Mouse (Mus musculus) kidney, postnatal 0 days (tissue): ENCODE data around the gene Uhrf1bp1. TPM values are rescaled to one million over a fixed set of nuclear protein-coding genes. Genes with fewer than 3 reads are reported as not detected.
A peak's percentile ranks its signal among the peaks of the same experiment; 100 is the strongest.

ENCODE experiments used
- ATAC-seq: fragments of 200-750 bp; cut with Nextera tagmentation; replicated peaks from 2 replicates; pipeline ENCODE4 v1.8.0; 2017; ENCODE audit warnings: low read depth, moderate number of reproducible peaks, moderate TSS enrichment, moderate library complexity; ENCODE audit not compliant: low FRiP score
- DNase-seq: peaks from one replicate; pipeline ENCODE4 v3.0.0-alpha.2; 2016; ENCODE audit warnings: low spot score
- H3K27ac ChIP-seq: fragments of 300-500 bp; sonication (generic); 2 replicates; pipeline ENCODE4 v1.5.1; 2014; ENCODE audit warnings: mild to moderate bottlenecking
- H3K27me3 ChIP-seq: fragments of 300-500 bp; sonication (generic); 2 replicates; pipeline ENCODE4 v1.6.1; 2014; ENCODE audit warnings: low read length, mixed read lengths; ENCODE audit not compliant: insufficient read depth
- H3K36me3 ChIP-seq: fragments of 300-500 bp; sonication (generic); 2 replicates; pipeline ENCODE4 v1.6.1; 2014; ENCODE audit warnings: low read length, mixed read lengths; ENCODE audit not compliant: insufficient read depth
- H3K4me1 ChIP-seq: fragments of 300-500 bp; sonication (generic); replicated peaks from 2 replicates; pipeline ENCODE4 v1.6.1; 2014; ENCODE audit warnings: antibody characterized with exemption, low read length, mixed read lengths; ENCODE audit not compliant: insufficient read depth
- H3K4me2 ChIP-seq: fragments of 300-500 bp; sonication (generic); 2 replicates; pipeline ENCODE4 v1.6.1; 2014; ENCODE audit warnings: mild to moderate bottlenecking, low read length, moderate library complexity, mixed read lengths
- H3K4me3 ChIP-seq: fragments of 300-500 bp; sonication (generic); replicated peaks from 2 replicates; pipeline ENCODE4 v1.5.1; 2014; ENCODE audit warnings: low read depth, low read length
- H3K9ac ChIP-seq: fragments of 300-500 bp; sonication (generic); 2 replicates; pipeline ENCODE4 v1.6.1; 2014; ENCODE audit warnings: low read depth, low read length
- H3K9me3 ChIP-seq: fragments of 300-500 bp; sonication (generic); replicated peaks from 2 replicates; pipeline ENCODE4 v1.6.1; 2016; ENCODE audit warnings: low read length, inconsistent platforms, mixed read lengths
- CTCF ChIP-seq: IDR thresholded peaks from 2 replicates; pipeline ENCODE4 v1.5.1; 2016; ENCODE audit warnings: antibody characterized with exemption, low read depth, mild to moderate bottlenecking, moderate library complexity
- WGBS: fragments of 180-500 bp; shearing (Covaris S2); extraction: QIAGEN DNeasy Blood & Tissue Kit; methylation state at CpG from one replicate; pipeline ENCODE4 v1.1.7; 2014; 5-methylcytosine and 5-hydroxymethylcytosine counted together
- polyA plus RNA-seq: library from polyadenylated mRNA; unstranded; fragments of >200 nt; fragmentation: Nextera tagmentation; extraction: Ambion mirVana; gene quantifications from 2 replicates; pipeline ENCODE4 v1.2.1, GENCODE M21; 2015

Gene Uhrf1bp1
- polyA plus RNA-seq, 1 experiment from 2014 or later, result 3.4 TPM

DNA sequence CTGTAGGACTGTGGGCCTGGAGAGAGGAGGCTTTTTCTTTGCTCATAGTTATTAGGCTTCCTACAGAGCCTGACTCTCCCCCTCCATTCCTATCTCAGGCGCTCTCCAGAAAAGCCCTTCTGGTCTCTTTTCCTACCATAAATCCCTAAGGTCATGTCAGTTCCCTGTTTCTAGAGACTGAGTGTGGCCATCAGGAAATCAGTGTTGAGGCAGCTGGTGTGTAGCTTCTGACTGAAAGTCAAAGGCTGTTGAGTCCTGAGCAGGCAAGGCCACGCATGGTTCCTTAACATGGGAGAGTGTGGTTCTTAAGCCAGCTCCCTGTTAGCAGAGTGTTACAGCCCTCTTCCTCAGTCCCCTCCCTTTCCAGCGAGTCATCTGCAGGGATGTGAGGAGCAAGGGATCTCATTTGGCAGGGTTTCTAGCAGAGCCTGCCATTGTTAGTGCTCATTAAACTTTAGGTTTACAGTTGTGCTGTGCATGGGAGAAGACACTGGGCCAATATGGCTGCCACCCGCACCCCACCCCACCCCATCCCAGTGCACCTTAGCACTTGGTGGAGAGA, 80.9 kb downstream of the Uhrf1bp1 start:
- no peaks in the 10 kb centered on the region for H3K36me3 ChIP-seq
- 65% methylated on average over 4 of the region's 4 CpGs for WGBS
- no peak overlapping the region for H3K4me2 ChIP-seq
- TF ChIP-seq CTCF, result no peak
- DNase-seq (peak; percentile 61), ATAC-seq (no peak)
- peak overlapping the region; percentile 73 for H3K27ac ChIP-seq
- H3K4me3 ChIP-seq, result no peak overlapping the region
- no peak overlapping the region for H3K9ac ChIP-seq
- peaks cover 26% of the 10 kb centered on the region for H3K4me1 ChIP-seq
- H3K27me3 ChIP-seq, result no peaks in the 10 kb centered on the region
- H3K9me3 ChIP-seq, result no peaks in the 10 kb centered on the region

DNA sequence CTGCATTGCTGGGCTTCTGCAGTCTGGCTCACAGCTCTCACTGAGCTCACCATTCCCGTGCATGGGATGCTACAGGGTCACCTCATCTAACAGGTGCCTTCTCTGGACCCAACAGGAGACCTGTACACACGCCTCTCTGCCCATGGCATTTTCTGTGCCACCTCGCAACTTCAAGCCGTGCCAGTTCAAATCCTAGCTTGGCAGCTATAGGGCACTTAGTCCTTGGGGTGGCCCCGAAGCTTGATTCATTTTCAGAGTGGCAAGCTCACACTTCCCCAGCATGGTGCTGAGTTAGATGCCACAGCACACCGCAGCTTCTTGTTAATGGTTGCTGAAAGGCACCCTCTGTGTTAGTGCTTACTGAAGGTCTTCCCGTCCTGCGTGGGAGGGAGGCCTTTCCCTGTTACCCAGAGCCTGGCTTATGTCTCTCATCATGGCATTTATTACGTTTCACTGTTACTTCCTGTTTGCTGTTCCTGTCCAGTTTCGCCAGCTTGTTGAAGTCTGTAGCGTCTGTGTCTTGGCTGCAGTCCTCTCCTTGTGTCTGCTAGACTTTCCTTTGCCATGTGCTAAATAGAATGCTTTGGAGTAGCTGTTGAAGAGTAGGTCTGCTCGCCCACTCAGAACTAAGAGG, 82.0 kb downstream of the Uhrf1bp1 start:
- H3K4me1 ChIP-seq, result peaks cover 22% of the 10 kb centered on the region

DNA sequence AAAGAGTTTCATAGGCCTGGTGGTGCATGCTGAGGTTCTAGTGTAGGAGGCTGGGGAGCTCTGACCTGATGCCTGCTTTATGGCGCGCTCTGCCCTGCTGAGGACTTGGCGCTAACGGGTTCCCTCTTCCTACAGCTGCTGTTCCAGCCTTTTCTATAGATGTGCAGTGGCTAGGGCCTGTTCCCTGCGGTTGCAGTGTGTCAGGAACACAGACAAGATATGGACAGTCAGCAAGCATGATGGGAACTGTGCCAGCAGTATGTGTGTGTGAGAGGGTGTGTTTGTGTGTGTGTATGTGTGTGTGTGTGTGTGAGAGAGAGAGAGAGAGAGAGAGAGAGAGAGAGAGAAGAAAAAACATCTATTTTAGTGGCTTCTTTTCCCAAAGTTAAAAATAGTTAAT, 82.8 kb downstream of the Uhrf1bp1 start:
- Histone ChIP-seq H3K27me3 (no peaks in the 10 kb centered on the region), H3K36me3 (no peaks in the 10 kb centered on the region), H3K4me1 (peaks cover 22% of the 10 kb centered on the region), H3K4me3 (no peak overlapping the region), H3K4me2 (no peak overlapping the region), H3K27ac (peak overlapping the region; percentile 73), H3K9me3 (no peaks in the 10 kb centered on the region), H3K9ac (no peak overlapping the region)
- no peak for ATAC-seq
- TF ChIP-seq CTCF, result no peak
- no peak for DNase-seq
- WGBS, result 79% methylated on average over 5 of the region's 5 CpGs

More for the DNA sequence above, 82.0 kb downstream of the Uhrf1bp1 start:
- no peak overlapping the region for H3K4me2 ChIP-seq
- peak overlapping the region; percentile 73 for H3K27ac ChIP-seq
- no peak overlapping the region for H3K4me3 ChIP-seq
- no peaks in the 10 kb centered on the region for H3K9me3 ChIP-seq
- H3K27me3 ChIP-seq, result no peaks in the 10 kb centered on the region
- WGBS, result 50% methylated on average over 12 of the region's 12 CpGs
- DNase-seq (peak; percentile 70), ATAC-seq (0 out of 2 replicates have a peak, but pooled peaks have one; percentile 24)
- no peak for TF ChIP-seq CTCF
- H3K36me3 ChIP-seq, result no peaks in the 10 kb centered on the region
- H3K9ac ChIP-seq, result no peak overlapping the region

DNA sequence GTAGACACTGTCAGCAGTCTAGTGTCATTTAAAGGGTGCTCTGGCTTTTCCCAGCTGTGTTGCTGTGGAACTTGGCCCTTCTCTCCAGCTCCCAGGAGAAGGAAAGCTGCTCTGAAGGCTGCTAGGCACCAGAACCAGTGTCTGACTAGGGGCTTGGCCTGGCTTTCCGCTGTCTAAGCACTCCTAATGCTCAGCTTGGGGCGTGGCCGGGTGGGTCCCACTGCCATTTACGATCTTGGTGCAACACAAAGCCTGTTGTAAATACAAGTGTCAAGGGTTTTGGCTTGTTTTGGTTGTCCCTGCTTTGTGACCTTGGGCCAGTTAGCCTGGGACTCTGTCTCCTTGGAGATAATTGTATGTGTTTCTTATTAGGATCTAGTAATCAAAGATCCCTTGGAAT, 84.1 kb downstream of the Uhrf1bp1 start:
- WGBS, result 37% methylated on average over 4 of the region's 4 CpGs
- Histone ChIP-seq H3K27me3 (no peaks in the 10 kb centered on the region), H3K9me3 (no peaks in the 10 kb centered on the region), H3K4me1 (peaks cover 28% of the 10 kb centered on the region), H3K4me3 (no peak overlapping the region), H3K27ac (peak overlapping the region; percentile 52; the same call in 1 of the 2 replicates), H3K36me3 (no peaks in the 10 kb centered on the region), H3K4me2 (no peak overlapping the region), H3K9ac (no peak overlapping the region)
- DNase-seq (no peak), ATAC-seq (no peak)
- no peak for TF ChIP-seq CTCF

DNA sequence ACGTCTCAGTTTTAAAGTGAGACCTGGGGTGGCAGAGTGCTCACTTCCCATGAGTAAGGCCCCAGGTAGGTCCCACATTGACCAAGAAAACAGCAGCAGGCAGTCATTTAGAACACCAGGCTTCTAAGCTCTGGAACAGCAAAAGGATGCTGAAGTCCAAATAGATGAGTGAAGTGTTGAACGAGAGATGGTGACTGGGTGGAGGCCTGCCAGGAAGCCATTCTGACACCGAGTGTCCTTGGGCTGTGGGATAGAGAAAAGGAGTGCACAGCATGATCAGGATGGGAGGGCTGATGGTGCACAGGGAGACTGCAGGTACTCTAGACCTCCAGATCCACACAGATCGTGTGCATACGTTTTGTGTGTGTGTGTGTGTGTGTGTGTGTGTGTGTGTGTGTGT, 84.9 kb downstream of the Uhrf1bp1 start:
- peaks cover 32% of the 10 kb centered on the region for H3K4me1 ChIP-seq
- H3K27ac ChIP-seq, result no peak overlapping the region
- H3K36me3 ChIP-seq, result no peaks in the 10 kb centered on the region
- no peak overlapping the region for H3K4me2 ChIP-seq
- WGBS, result 78% methylated on average over 5 of the region's 5 CpGs
- no peak overlapping the region for H3K9ac ChIP-seq
- no peak for TF ChIP-seq CTCF
- ATAC-seq (no peak), DNase-seq (no peak)
- no peaks in the 10 kb centered on the region for H3K27me3 ChIP-seq
- H3K9me3 ChIP-seq, result no peaks in the 10 kb centered on the region
- no peak overlapping the region for H3K4me3 ChIP-seq

DNA sequence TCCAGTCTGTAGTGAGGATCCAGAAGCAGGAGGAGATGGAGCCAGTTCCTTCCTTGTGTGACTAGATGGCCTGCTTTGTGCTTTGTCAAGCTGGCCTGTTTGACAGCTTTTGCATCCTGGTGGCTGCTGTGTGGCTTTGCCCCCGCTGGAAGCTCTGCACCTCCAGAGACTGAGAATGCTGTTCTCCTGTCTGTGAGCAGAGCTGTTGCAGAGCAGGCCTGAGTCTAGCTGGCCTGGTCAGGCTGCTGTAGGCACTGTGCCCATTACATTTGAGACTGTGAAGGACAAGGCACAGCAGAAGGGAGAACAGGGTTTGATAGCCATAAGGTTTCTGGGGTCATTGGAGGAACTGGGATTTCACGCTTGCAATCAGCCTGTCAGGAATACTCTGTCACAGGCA, 85.5 kb downstream of the Uhrf1bp1 start:
- ATAC-seq, result no peak
- no peak overlapping the region for H3K27ac ChIP-seq
- H3K36me3 ChIP-seq, result no peaks in the 10 kb centered on the region
- TF ChIP-seq CTCF, result no peak
- no peak for DNase-seq
- peaks cover 33% of the 10 kb centered on the region for H3K4me1 ChIP-seq
- no peak overlapping the region for H3K9ac ChIP-seq
- no peak overlapping the region for H3K4me2 ChIP-seq
- no peaks in the 10 kb centered on the region for H3K9me3 ChIP-seq
- H3K27me3 ChIP-seq, result no peaks in the 10 kb centered on the region
- WGBS, result 71% methylated on average over 2 of the region's 2 CpGs
- H3K4me3 ChIP-seq, result no peak overlapping the region
